Mouse (Mus musculus): Measurements from ENCODE around the gene Rab25. TPM values are rescaled to one million over a fixed set of nuclear protein-coding genes. Genes with fewer than 3 reads are reported as not detected.
"Not testable (repeated sequence)": the region's sequence is repeated elsewhere in the genome, so short reads cannot be mapped to it uniquely, and the experiment has no call there.

Gene Rab25
- total RNA-seq (2021): not detected
- long read RNA-seq, experiment 1: 0 reads
- long read RNA-seq, experiment 2: 0 reads

DNA sequence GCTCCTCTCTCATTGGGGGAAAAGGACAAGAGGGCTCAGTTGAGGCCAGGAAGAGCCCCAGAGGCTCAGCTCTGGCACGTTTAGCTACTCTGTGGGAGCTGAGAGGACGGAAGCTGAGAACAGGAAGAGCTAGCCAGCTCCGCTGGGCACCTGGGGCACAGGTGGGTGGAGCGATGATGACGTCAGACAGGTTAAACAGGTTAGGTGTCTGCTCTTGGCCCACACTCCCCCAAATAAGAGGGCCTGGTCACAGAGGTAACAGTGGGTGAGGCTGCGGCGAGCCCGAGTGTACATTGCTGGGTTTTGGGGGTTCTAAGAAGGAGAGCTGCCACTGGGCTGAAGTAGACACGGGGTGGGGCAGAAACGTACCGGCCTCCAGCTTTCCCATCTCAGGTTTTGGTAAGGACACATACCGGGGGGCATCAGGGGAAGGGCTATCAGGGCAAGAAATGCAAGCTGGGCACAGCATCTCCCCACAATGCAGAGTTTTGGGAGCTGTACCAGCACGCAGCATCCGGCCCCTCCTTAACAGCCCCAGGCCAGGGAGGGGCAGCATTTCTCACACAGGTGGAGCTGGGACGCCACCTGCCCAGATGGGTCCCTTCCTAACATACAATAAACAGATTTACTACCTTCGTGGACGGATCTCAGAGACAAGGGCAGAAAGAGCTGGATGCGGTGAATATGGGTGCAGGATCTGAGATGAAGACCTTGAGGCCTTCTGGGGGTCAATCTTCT lies at the start of gene Rab25:
Gene Rab25 (minus strand): TSS at position 121 of the 738 bp plus-strand sequence.
- TF ChIP-seq CTCF (IDR thresholded peaks at IDR 0.05): no peak
- Histone ChIP-seq H3K4me3 (no peak within 1 kb of the TSS), H3K27ac (no peak within 1 kb of the TSS)
- intact Hi-C loops (cut with DNase I): no loop called here
- DNase-seq (ENCODE audit: extremely low spot score in 1 of 2, low spot score in 2 of 2): no peak

DNA sequence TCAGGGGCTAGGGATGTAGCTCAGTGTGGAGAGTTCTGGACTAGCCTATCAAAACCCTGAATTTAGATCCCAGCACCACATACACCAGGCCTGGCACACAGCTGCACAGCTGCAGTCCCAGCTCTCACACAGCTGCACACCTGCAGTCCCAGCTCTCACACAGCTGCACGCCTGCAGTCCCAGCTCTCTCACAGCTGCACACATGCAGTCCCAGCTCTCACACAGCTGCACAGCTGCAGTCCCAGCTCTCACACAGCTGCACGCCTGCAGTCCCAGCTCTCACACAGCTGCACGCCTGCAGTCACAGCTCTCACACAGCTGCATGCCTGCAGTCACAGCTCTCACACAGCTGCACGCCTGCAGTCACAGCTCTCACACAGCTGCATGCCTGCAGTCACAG lies 48.4 kb upstream of the Rab25 start:
- DNase-seq (ENCODE audit: extremely low spot score in 1 of 2, low spot score in 2 of 2); H3K27ac ChIP-seq; intact Hi-C loops (cut with DNase I); H3K4me3 ChIP-seq: not testable (repeated sequence)

DNA sequence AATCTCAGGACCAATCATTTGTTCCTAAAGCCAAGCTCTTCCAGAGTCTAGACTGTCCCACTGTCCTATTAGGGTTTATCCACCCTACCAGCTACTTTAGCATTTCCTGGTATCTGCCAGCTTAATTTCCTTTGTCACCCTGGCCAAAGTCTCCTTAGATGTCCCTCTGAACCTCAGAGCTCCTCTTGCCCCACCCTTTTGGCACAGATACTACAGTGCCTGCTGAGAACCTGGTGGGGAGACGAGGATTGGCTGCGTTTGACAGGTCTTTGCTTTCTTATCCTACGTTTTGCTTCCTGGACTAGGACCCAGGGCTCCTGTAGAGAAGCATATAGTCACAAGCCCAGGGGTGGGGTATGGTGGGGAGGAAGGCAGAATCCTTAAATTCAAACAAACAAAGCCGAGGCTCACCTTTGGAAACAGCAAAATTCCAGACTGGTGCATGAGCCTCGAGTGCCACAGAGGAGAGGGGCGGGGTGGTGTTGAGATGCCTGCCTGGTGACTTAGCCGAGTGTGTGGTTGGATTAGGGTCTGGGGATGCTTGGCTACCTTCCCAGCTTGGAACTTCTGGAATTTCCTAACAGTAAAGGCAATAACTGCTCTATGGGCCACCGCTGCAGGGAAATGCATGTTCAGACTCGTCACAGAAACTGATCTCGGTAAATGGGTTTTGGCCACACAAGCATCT lies 45.9 kb upstream of the Rab25 start:
- no peak for DNase-seq (ENCODE audit: extremely low spot score in 1 of 2, low spot score in 2 of 2)
- TF ChIP-seq CTCF (IDR thresholded peaks at IDR 0.05): no peak
- no peak overlapping the region for H3K4me3 ChIP-seq
- H3K27ac ChIP-seq: no peak overlapping the region
- intact Hi-C loops (cut with DNase I): loop anchor here (5.0 kb wide), 1 partner anchor 143 kb away; no protein-coding TSS in a partner anchor

DNA sequence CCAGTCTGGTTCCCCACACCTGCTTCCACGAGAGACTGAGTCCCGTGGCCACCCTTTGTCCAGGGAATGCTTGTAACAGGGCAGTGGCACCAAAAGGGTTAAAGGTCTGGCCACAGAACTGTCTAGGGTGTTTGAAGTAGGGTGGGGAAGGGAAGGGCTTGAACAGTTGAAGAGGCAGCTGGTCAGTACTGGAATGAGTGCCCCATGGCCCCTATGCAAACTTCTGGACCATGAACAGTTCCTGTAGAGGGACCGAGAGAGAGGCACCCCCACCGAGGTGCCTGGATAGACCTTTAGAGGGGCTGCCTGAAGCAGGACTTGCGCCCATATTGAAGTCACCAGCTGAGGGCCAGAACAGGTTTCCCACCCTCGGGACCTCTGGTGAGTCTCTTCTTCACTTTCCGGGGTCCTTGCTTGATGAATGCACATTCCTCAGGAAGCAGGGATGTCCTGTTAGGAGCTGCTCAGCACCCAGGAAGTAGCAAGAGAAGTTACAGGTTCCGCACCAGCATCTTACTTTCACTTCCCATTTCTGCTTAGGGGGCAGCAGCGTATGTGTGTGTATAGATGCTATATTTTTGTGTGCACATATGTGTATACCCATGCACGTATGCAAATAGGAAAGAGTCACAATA lies 45.0 kb upstream of the Rab25 start:
- TF ChIP-seq CTCF (IDR thresholded peaks at IDR 0.05): no peak
- intact Hi-C loops (cut with DNase I): loop anchor here (5.0 kb wide), 1 partner anchor 144 kb away; no protein-coding TSS in a partner anchor
- no peak overlapping the region for H3K4me3 ChIP-seq
- no peak overlapping the region for H3K27ac ChIP-seq
- DNase-seq (ENCODE audit: extremely low spot score in 1 of 2, low spot score in 2 of 2): no peak

DNA sequence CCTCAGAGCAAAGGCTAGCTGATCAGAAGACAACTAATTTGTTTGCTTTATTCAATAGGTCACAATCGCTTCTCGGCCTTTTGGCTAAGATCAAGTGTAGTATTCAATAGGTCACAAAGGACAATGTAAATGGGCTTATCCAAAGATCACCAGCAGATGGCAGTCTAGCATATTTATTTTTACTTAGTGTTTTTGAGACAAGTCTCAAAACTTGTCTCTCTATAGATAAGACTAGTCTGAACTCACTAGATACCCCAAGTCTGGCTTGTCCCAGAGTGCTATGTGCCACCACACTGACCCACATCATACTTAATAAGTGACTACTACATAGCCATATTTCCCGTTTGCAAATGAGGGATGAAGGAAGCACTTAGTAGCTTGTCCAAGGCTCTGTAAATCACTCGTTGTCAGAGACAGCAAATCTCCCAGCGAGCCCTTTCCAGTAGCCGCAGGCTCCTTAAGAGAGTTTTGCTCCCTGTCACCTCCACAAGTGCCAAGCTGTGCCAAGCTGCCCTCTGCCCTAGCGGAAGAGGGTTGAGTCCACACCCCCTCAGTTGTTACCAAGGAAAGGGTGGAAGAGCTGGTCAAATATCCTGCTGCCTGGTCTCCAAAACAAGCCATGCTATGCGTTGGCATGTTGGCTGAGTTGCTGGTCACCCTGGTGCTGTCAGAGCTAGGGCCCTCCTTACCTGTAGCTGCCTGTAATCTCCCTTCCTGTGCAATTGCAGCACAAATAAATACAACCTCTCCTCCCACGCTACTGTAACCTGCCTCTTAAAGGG lies 44.0 kb upstream of the Rab25 start:
- Histone ChIP-seq H3K27ac (no peak overlapping the region), H3K4me3 (no peak overlapping the region)
- DNase-seq (ENCODE audit: extremely low spot score in 1 of 2, low spot score in 2 of 2): no peak
- TF ChIP-seq CTCF (IDR thresholded peaks at IDR 0.05): peak; percentile 72
- intact Hi-C loops (cut with DNase I): loop anchor here (5.0 kb wide), 1 partner anchor 145 kb away; no protein-coding TSS in a partner anchor

DNA sequence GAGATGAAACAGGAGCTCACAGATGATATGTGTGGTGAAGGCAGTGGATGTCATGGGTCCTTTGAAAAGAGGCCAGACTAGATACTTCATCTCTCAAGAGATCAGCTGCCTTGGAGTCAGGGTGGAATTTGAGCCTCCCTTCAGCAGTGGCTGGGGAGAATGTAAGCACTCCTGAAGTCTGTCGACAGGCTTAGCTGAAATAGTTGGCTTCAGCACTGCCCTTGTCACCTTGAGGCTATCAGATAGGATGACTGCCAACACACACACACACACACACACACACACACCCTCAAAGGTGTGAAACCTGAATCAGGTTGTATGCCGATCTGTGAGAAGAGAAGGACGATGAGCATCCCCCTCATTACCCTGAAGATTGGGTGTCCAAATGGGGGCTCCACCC lies 42.9 kb upstream of the Rab25 start:
- intact Hi-C loops (cut with DNase I): loop anchor here (5.0 kb wide), 1 partner anchor 146 kb away; no protein-coding TSS in a partner anchor
- Histone ChIP-seq H3K4me3 (no peak overlapping the region), H3K27ac (no peak overlapping the region)
- TF ChIP-seq CTCF (IDR thresholded peaks at IDR 0.05): no peak
- DNase-seq (ENCODE audit: extremely low spot score in 1 of 2, low spot score in 2 of 2): no peak

DNA sequence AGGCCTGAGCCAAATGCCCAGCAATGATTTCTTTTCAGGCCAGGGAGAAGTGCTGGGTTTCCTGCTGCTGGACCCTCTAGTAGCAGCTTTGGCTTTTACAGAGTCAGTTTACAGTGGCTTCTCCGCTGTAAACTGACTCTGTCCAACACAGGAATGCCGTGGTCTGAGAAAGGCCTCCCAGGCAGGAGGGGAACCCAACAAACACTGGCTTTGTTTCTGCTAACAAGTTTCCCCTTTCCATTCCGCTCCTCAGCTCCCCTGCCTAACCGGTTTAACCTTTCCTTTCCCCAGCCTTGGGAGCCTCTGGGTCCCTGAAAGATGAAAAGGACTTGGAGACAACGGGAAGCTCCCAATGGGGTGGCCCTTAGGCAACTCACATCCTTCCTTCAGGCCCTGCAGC lies 42.1 kb upstream of the Rab25 start:
- no peak for TF ChIP-seq CTCF (IDR thresholded peaks at IDR 0.05)
- intact Hi-C loops (cut with DNase I): loop anchor here (5.0 kb wide), 1 partner anchor 147 kb away; no protein-coding TSS in a partner anchor
- no peak for DNase-seq (ENCODE audit: extremely low spot score in 1 of 2, low spot score in 2 of 2)
- no peak overlapping the region for H3K4me3 ChIP-seq
- no peak overlapping the region for H3K27ac ChIP-seq

DNA sequence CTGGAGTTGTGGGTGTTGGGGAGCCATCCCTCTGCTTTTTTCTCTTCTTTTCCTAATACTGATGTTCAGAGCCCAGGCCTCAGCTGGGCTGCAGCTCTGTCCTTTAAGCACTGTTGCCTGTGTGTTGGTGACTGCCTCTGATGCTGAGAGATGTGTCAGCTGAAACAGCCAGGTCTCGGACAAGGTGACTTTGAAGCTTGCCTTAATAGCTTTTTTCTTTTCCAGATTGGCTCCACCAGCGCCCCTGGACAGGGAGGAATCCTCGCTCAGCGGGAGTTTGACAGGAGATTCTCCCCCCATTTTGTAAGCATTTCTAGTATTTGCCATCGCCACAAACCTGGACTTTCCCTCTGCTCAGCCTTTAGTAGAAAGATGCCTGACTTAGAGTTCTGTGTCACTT lies 38.5 kb upstream of the Rab25 start:
- no peak overlapping the region for H3K27ac ChIP-seq
- no peak overlapping the region for H3K4me3 ChIP-seq
- no peak for DNase-seq (ENCODE audit: extremely low spot score in 1 of 2, low spot score in 2 of 2)
- TF ChIP-seq CTCF (IDR thresholded peaks at IDR 0.05): no peak
- intact Hi-C loops (cut with DNase I): no loop called here

DNA sequence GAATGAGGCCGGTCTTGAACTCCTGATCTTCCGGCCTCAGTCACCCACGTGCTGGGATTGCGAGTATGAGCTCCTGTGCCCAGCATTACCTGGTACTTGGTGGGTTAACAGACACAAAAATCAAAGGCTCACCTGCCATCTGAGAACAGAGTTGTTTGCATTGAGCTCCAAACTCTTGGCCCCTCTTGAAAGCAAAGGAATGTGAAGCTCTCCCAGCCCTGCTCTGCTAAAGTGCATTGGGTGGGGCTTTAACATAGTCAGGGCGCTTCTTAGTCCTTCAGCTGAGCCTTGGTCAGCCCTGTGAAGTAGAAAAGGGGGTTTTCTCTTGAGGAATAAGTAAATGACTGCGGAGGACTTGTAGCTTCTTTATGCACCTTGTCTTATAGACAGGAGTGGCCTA lies 37.7 kb upstream of the Rab25 start:
- no peak for TF ChIP-seq CTCF (IDR thresholded peaks at IDR 0.05)
- H3K27ac ChIP-seq: no peak overlapping the region
- intact Hi-C loops (cut with DNase I): no loop called here
- no peak overlapping the region for H3K4me3 ChIP-seq
- DNase-seq (ENCODE audit: extremely low spot score in 1 of 2, low spot score in 2 of 2): no peak

DNA sequence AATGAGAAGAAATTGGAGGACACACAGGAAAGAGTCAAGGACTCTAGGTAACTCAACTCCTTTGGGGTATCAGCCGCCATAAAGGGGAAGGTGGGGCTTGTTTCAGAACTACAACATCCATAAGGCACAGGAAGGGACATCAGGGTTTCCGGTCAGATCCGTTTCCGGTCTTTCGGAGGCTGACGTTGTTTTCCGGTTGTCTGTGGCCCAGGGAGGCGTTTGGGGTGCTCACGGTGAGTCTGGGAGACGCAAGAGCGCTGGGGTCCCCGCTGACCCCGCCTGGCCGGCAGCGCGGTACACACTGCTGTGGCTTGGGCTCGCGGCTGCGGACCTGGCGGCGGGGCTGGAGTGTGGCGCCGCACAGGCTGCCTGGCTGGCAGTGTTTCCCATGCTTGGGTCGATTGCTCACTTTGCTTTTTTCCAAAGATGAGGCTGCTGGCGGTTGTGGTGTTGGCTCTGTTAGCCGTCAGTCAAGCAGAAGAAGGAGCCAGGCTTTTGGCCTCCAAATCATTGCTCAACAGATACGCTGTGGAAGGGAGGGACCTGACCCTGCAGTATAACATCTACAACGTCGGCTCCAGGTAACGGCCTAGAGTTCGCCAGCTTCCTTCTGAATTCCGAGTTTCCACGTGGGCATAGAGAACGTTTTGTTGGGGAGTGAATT lies 31.5 kb upstream of the Rab25 start:
- peak; percentile 73 to 77 for DNase-seq (ENCODE audit: extremely low spot score in 1 of 2, low spot score in 2 of 2)

More for the DNA sequence above, 31.5 kb upstream of the Rab25 start:
- TF ChIP-seq CTCF (IDR thresholded peaks at IDR 0.05): no peak
- intact Hi-C loops (cut with DNase I): no loop called here
- Histone ChIP-seq H3K4me3 (peak overlapping the region; percentile 92), H3K27ac (peak overlapping the region; percentile 75)

Data from left cerebral cortex, adult 2 months (tissue).